Mouse (Mus musculus) embryonic facial prominence, embryonic 13.5 days (tissue): ENCODE data around the gene Arl6. TPM values are rescaled to one million over a fixed set of nuclear protein-coding genes. Genes with fewer than 3 reads are reported as not detected.

Experiments
- ATAC-seq: fragments of 200-750 bp; cut with Nextera tagmentation; 2 replicates; pipeline ENCODE4 v1.8.0; 2017; ENCODE audit warnings: low read depth; ENCODE audit not compliant: insufficient number of reproducible peaks, insufficient read depth, low FRiP score, low TSS enrichment
- H3K27ac ChIP-seq: fragments of 300-500 bp; sonication (generic); 2 replicates; pipeline ENCODE4 v1.5.1; 2015; ENCODE audit warnings: moderate library complexity, mild to moderate bottlenecking, inconsistent platforms
- H3K27me3 ChIP-seq: fragments of 300-500 bp; sonication (generic); 2 replicates; pipeline ENCODE4 v1.6.1; 2015; ENCODE audit warnings: mild to moderate bottlenecking, inconsistent platforms
- H3K36me3 ChIP-seq: fragments of 300-500 bp; sonication (generic); 2 replicates; pipeline ENCODE4 v1.6.1; 2015; ENCODE audit warnings: mild to moderate bottlenecking, inconsistent platforms
- H3K4me1 ChIP-seq: fragments of 300-500 bp; sonication (generic); 2 replicates; pipeline ENCODE4 v1.6.1; 2015; ENCODE audit warnings: inconsistent platforms
- H3K4me2 ChIP-seq: fragments of 300-500 bp; sonication (generic); 2 replicates; pipeline ENCODE4 v1.6.1; 2015; ENCODE audit warnings: moderate library complexity, mild to moderate bottlenecking, inconsistent platforms
- H3K4me3 ChIP-seq: fragments of 300-500 bp; sonication (generic); 2 replicates; pipeline ENCODE4 v1.5.1; 2015; ENCODE audit warnings: mild to moderate bottlenecking, inconsistent platforms
- H3K9ac ChIP-seq: fragments of 300-500 bp; sonication (generic); 2 replicates; pipeline ENCODE4 v1.6.1; 2015; ENCODE audit warnings: mild to moderate bottlenecking, inconsistent platforms
- H3K9me3 ChIP-seq: fragments of 300-500 bp; sonication (generic); 2 replicates; pipeline ENCODE4 v1.6.1; 2016; ENCODE audit warnings: inconsistent platforms
- WGBS: fragments of 180-500 bp; shearing (Covaris S2); methylation state at CpG from one replicate; pipeline ENCODE4 v1.1.7; 2015; ENCODE audit warnings: mixed read lengths; 5-methylcytosine and 5-hydroxymethylcytosine counted together
- polyA plus RNA-seq: library from polyadenylated mRNA; unstranded; fragments of >200 nt; fragmentation: Nextera tagmentation; extraction: Ambion mirVana; gene quantifications from 2 replicates; pipeline ENCODE4 v1.2.1, GENCODE M21; 2015

Arl6 gene
- polyA plus RNA-seq, 1 experiment from 2014 or later, result 28.3 TPM

- Histone ChIP-seq H3K4me1 (peaks cover 6% of the 10 kb centered on the region), H3K27ac (no peak overlapping the region), H3K4me3 (no peak overlapping the region), H3K9ac (no peak overlapping the region), H3K9me3 (no peaks in the 10 kb centered on the region), H3K36me3 (no peaks in the 10 kb centered on the region), H3K4me2 (no peak overlapping the region), H3K27me3 (no peaks in the 10 kb centered on the region)
- ATAC-seq, result no peak
- WGBS, result 55% methylated on average over 15 of the region's 15 CpGs
These were observed 35.0 kb downstream of the Arl6 start for GRCm38 (mm10) chr16:59604078-59604781.

- WGBS, result under 1% methylated on average over 74 of the region's 90 CpGs
- peak within 1 kb of the TSS; percentile 67 for H3K4me2 ChIP-seq
- no peaks in the 10 kb centered on the region for H3K27me3 ChIP-seq
- H3K9me3 ChIP-seq, result no peaks in the 10 kb centered on the region
- peak; percentile 82 for ATAC-seq
- peak within 1 kb of the TSS; percentile 88 for H3K27ac ChIP-seq
- H3K9ac ChIP-seq, result peak within 1 kb of the TSS; percentile 92
- H3K4me3 ChIP-seq, result peak within 1 kb of the TSS; percentile 78
- no peaks in the 10 kb centered on the region for H3K36me3 ChIP-seq
- H3K4me1 ChIP-seq, result peaks cover 31% of the 10 kb centered on the region
These were observed 38.6 kb downstream of the Arl6 start, which contains the start of gene Crybg3 for GRCm38 (mm10) chr16:59600311-59601251. Gene Crybg3, minus strand, starts transcription at chr16:59600979.

- 10% methylated on average over 17 of the region's 17 CpGs for WGBS
- Histone ChIP-seq H3K4me3 (peak overlapping the region; percentile 78), H3K9ac (peak overlapping the region; percentile 92)
These were observed 39.6 kb downstream of the Arl6 start for GRCm38 (mm10) chr16:59599411-59600265.

DNA sequence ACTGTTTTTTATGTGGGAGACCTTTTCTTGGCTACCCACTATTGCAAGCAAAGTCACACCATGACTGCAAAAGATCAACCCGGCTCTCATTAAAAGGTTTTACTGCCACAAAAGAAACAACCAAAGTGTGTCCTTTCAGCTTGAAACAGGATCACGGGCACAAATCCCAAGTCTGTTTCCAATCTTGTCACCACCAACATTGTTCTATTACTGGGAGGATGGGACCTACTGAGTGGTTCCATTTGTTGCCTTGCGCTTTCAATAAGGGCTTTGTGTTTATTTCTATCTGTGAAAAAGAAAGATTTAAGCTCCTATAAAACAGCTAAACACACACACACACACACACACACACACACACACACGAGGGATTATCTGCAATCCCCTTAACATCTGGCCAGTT lies 40.2 kb downstream of the Arl6 start:
- no peaks in the 10 kb centered on the region for H3K9me3 ChIP-seq
- ATAC-seq, result no peak
- H3K4me1 ChIP-seq, result peaks cover 37% of the 10 kb centered on the region
- H3K27ac ChIP-seq, result peak overlapping the region; percentile 51
- H3K4me3 ChIP-seq, result peak overlapping the region; percentile 78
- no peak overlapping the region; the same call in 1 of the 2 replicates for H3K9ac ChIP-seq
- H3K4me2 ChIP-seq, result peak overlapping the region; percentile 67
- 11% methylated on average over 4 of the region's 4 CpGs for WGBS
- no peaks in the 10 kb centered on the region for H3K27me3 ChIP-seq
- no peaks in the 10 kb centered on the region for H3K36me3 ChIP-seq

More at GRCm38 (mm10) chr16:59599411-59600265, 39.6 kb downstream of the Arl6 start:
- no peak for ATAC-seq
- no peaks in the 10 kb centered on the region for H3K27me3 ChIP-seq
- H3K4me1 ChIP-seq, result peaks cover 36% of the 10 kb centered on the region
- H3K27ac ChIP-seq, result peak overlapping the region; percentile 51
- peak overlapping the region; percentile 67 for H3K4me2 ChIP-seq
- H3K9me3 ChIP-seq, result no peaks in the 10 kb centered on the region
- no peaks in the 10 kb centered on the region for H3K36me3 ChIP-seq

GRCm38 (mm10) chr16:59597256-59597655 lies 41.9 kb downstream of the Arl6 start:
- Histone ChIP-seq H3K4me2 (no peak overlapping the region), H3K4me1 (peaks cover 37% of the 10 kb centered on the region), H3K9me3 (no peaks in the 10 kb centered on the region), H3K27me3 (no peaks in the 10 kb centered on the region), H3K27ac (no peak overlapping the region), H3K36me3 (no peaks in the 10 kb centered on the region), H3K4me3 (no peak overlapping the region), H3K9ac (no peak overlapping the region)
- no peak for ATAC-seq
- 73% methylated on average over 6 of the region's 6 CpGs for WGBS

- Histone ChIP-seq H3K4me3 (no peak overlapping the region), H3K4me1 (peaks cover 44% of the 10 kb centered on the region), H3K9ac (no peak overlapping the region), H3K4me2 (no peak overlapping the region), H3K27ac (no peak overlapping the region), H3K9me3 (no peaks in the 10 kb centered on the region), H3K36me3 (no peaks in the 10 kb centered on the region), H3K27me3 (no peaks in the 10 kb centered on the region)
- 64% methylated on average over 3 of the region's 3 CpGs for WGBS
- no peak for ATAC-seq
These were observed 44.5 kb downstream of the Arl6 start for GRCm38 (mm10) chr16:59594714-59595113.

GRCm38 (mm10) chr16:59590790-59591189 lies 48.4 kb downstream of the Arl6 start:
- Histone ChIP-seq H3K9me3 (no peaks in the 10 kb centered on the region), H3K36me3 (no peaks in the 10 kb centered on the region)

DNA sequence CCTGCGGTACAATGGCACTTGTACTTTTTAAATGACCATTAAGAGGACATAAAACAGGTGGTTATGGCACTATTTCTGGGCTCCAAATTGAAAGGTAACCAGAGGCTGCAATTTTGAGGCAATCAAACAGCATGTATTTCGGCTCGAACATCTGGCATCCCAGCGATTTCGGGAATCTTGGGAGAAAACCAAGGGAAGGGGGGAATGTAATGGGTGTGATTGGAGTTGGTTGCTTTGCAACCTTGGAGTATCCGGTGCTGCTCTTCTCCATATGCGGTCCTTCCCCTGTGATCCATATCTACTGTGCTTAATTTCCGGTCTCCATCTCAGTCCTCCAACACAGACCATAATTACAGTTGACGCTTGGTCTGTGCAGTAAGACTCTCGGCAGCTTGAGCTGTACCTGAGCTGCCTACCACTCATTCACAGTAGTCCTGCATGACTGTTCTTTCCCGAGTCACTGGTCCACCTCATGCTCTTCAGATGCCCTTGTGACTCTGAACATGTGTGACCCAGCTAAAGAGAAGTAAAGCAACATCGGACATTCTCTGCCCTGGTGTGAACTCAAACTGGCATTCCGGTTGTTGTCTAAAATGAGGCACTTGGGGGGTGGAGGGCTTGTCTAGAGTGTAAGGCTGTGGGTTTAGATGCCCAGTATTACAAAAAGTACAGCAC lies 50.7 kb downstream of the Arl6 start:
- Histone ChIP-seq H3K27ac (no peak overlapping the region), H3K4me2 (no peak overlapping the region), H3K36me3 (no peaks in the 10 kb centered on the region), H3K9ac (no peak overlapping the region), H3K27me3 (no peaks in the 10 kb centered on the region), H3K4me3 (no peak overlapping the region), H3K4me1 (peaks cover 20% of the 10 kb centered on the region), H3K9me3 (no peaks in the 10 kb centered on the region)
- 83% methylated on average over 13 of the region's 13 CpGs for WGBS
- no peak for ATAC-seq

More at GRCm38 (mm10) chr16:59590790-59591189, 48.4 kb downstream of the Arl6 start:
- Histone ChIP-seq H3K27me3 (no peaks in the 10 kb centered on the region), H3K4me1 (peaks cover 25% of the 10 kb centered on the region), H3K27ac (no peak overlapping the region), H3K9ac (no peak overlapping the region), H3K4me3 (no peak overlapping the region), H3K4me2 (no peak overlapping the region)
- 32% methylated on average over 6 of the region's 6 CpGs for WGBS
- ATAC-seq, result no peak

- 64% methylated on average over 10 of the region's 10 CpGs for WGBS
- Histone ChIP-seq H3K9me3 (no peaks in the 10 kb centered on the region), H3K4me3 (no peak overlapping the region), H3K9ac (no peak overlapping the region), H3K4me1 (peaks cover 20% of the 10 kb centered on the region), H3K27me3 (no peaks in the 10 kb centered on the region), H3K36me3 (no peaks in the 10 kb centered on the region), H3K27ac (no peak overlapping the region), H3K4me2 (no peak overlapping the region)
- no peak for ATAC-seq
These were observed 51.4 kb downstream of the Arl6 start for GRCm38 (mm10) chr16:59587816-59588215.

GRCm38 (mm10) chr16:59586911-59587310 lies 52.3 kb downstream of the Arl6 start:
- no peak overlapping the region for H3K4me3 ChIP-seq
- H3K27me3 ChIP-seq, result no peaks in the 10 kb centered on the region
- H3K36me3 ChIP-seq, result no peaks in the 10 kb centered on the region
- no peak overlapping the region for H3K4me2 ChIP-seq
- H3K4me1 ChIP-seq, result peaks cover 20% of the 10 kb centered on the region
- no peak overlapping the region for H3K27ac ChIP-seq
- WGBS, result 88% methylated on average over 8 of the region's 8 CpGs
- no peak overlapping the region for H3K9ac ChIP-seq
- H3K9me3 ChIP-seq, result no peaks in the 10 kb centered on the region
- no peak for ATAC-seq
